Mouse (Mus musculus) granulocyte monocyte progenitor cell, adult 5-6 weeks (primary cell): Measurements from ENCODE around the gene Mrps11. TPM values are rescaled to one million over a fixed set of nuclear protein-coding genes. Genes with fewer than 3 reads are reported as not detected.

Experiments
- total RNA-seq, 2 experiments: library from RNA; stranded (forward) in 1 of 2; stranded (reverse) in 1 of 2; fragments of 200-712, 200-1000 nt in 1 of 2; fragments of >200 nt in 1 of 2; fragmentation: Nextera tagmentation in 1 of 2; gene quantifications; 2 replicates each; pipeline ENCODE4 v1.2.3; 2014 to 2017

Mrps11 gene
- total RNA-seq, 2 experiments from 2014 or later: 32.4 to 40.4 TPM

Other genes with a start within 250 kb of the Mrps11 start
- not detected in 2 replicates for gene Ntrk3, start 45.1 kb upstream of the Mrps11 start, total RNA-seq (2014; fragmentation: Nextera tagmentation)
- not detected in 2 replicates for gene Ntrk3, start 45.1 kb upstream of the Mrps11 start, total RNA-seq (2017)
- gene Mrpl46, start 412 bp downstream of the Mrps11 start, total RNA-seq (2014; fragmentation: Nextera tagmentation): 30.9 and 37.6 TPM in 2 replicates
- gene Mrpl46, start 412 bp downstream of the Mrps11 start, total RNA-seq (2017): 58.0 and 60.1 TPM in 2 replicates
- gene Det1, start 64.1 kb downstream of the Mrps11 start, total RNA-seq (2014; fragmentation: Nextera tagmentation): 17.2 and 22.5 TPM in 2 replicates
- gene Det1, start 64.1 kb downstream of the Mrps11 start, total RNA-seq (2017): 12.3 and 17.9 TPM in 2 replicates
- gene Aen, start 112.7 kb downstream of the Mrps11 start, total RNA-seq (2014; fragmentation: Nextera tagmentation): 29.4 and 44.3 TPM in 2 replicates
- 32.9 and 35.2 TPM in 2 replicates for gene Aen, start 112.7 kb downstream of the Mrps11 start, total RNA-seq (2017)
- gene Isg20, start 130.3 kb downstream of the Mrps11 start, total RNA-seq (2014; fragmentation: Nextera tagmentation): 7.0 and 10.9 TPM in 2 replicates
- 3.8 and 10.4 TPM in 2 replicates for gene Isg20, start 130.3 kb downstream of the Mrps11 start, total RNA-seq (2017)